Mouse (Mus musculus) embryonic facial prominence, embryonic 12.5 days (tissue): ENCODE measurements around the gene Vash1. TPM values are rescaled to one million over a fixed set of nuclear protein-coding genes. Genes with fewer than 3 reads are reported as not detected.
A peak's percentile ranks its signal among the peaks of the same experiment; 100 is the strongest.

Experiments used
- ATAC-seq: fragments of 200-750 bp; cut with Nextera tagmentation; 2 replicates; pipeline ENCODE4 v1.8.0; 2017; ENCODE audit not compliant: insufficient number of reproducible peaks, insufficient read depth, low FRiP score, low TSS enrichment
- H3K27ac ChIP-seq: fragments of 300-500 bp; sonication (generic); 2 replicates; pipeline ENCODE4 v1.5.1; 2016; ENCODE audit warnings: mild to moderate bottlenecking
- H3K27me3 ChIP-seq: fragments of 300-500 bp; sonication (generic); 2 replicates; pipeline ENCODE4 v1.6.1; 2016; ENCODE audit warnings: mild to moderate bottlenecking, moderate library complexity
- H3K36me3 ChIP-seq: fragments of 300-500 bp; sonication (generic); 2 replicates; pipeline ENCODE4 v1.6.1; 2016; ENCODE audit warnings: mild to moderate bottlenecking
- H3K4me1 ChIP-seq: fragments of 300-500 bp; sonication (generic); 2 replicates; pipeline ENCODE4 v1.6.1; 2016
- H3K4me2 ChIP-seq: fragments of 300-500 bp; sonication (generic); replicated peaks from 2 replicates; pipeline ENCODE4 v1.6.1; 2016; ENCODE audit warnings: mild to moderate bottlenecking, moderate library complexity
- H3K4me3 ChIP-seq: fragments of 300-500 bp; sonication (generic); 2 replicates; pipeline ENCODE4 v1.5.1; 2016; ENCODE audit warnings: mild to moderate bottlenecking
- H3K9ac ChIP-seq: fragments of 300-500 bp; sonication (generic); 2 replicates; pipeline ENCODE4 v1.6.1; 2016; ENCODE audit warnings: mild to moderate bottlenecking, moderate library complexity
- H3K9me3 ChIP-seq: fragments of 300-500 bp; sonication (generic); 2 replicates; pipeline ENCODE4 v1.6.1; 2016; ENCODE audit warnings: mild to moderate bottlenecking, moderate library complexity
- WGBS: fragments of 180-500 bp; shearing (Covaris S2); methylation state at CpG from one replicate; pipeline ENCODE4 v1.1.7; 2016; 5-methylcytosine and 5-hydroxymethylcytosine counted together
- polyA plus RNA-seq: library from polyadenylated mRNA; unstranded; fragments of >200 nt; fragmentation: Nextera tagmentation; extraction: Ambion mirVana; gene quantifications from 2 replicates; pipeline ENCODE4 v1.2.1, GENCODE M21; 2016

The Vash1 gene
- polyA plus RNA-seq = 18.8 and 19.3 TPM in 2 replicates

- H3K4me2 ChIP-seq = peak within 1 kb of the TSS; percentile 96
- 0 out of 2 replicates have a peak, but pooled peaks cover 2% of the 10 kb centered on the region for H3K27me3 ChIP-seq
- peak; percentile 74 for ATAC-seq
- WGBS = under 1% methylated on average over 93 of the region's 94 CpGs
- peak within 1 kb of the TSS; percentile 89 for H3K4me3 ChIP-seq
- H3K9me3 ChIP-seq = no peaks in the 10 kb centered on the region
- peaks cover 14% of the 10 kb centered on the region for H3K4me1 ChIP-seq
- no peaks in the 10 kb centered on the region for H3K36me3 ChIP-seq
- peak within 1 kb of the TSS; percentile 86 for H3K9ac ChIP-seq
- peak within 1 kb of the TSS; percentile 91 for H3K27ac ChIP-seq
These were observed at the start of gene Vash1 for GRCm38 (mm10) chr12:86678591-86679545. Gene Vash1, plus strand, starts transcription at chr12:86678700.

- Histone ChIP-seq H3K9ac (no peak overlapping the region), H3K27ac (no peak overlapping the region), H3K4me3 (no peak overlapping the region), H3K9me3 (no peaks in the 10 kb centered on the region), H3K36me3 (no peaks in the 10 kb centered on the region), H3K4me2 (no peak overlapping the region), H3K4me1 (no peaks in the 10 kb centered on the region), H3K27me3 (no peaks in the 10 kb centered on the region)
- 67% methylated on average over 6 of the region's 6 CpGs for WGBS
- ATAC-seq = no peak
These were observed 49.7 kb upstream of the Vash1 start for GRCm38 (mm10) chr12:86628783-86629172.

- H3K9ac ChIP-seq = no peak overlapping the region; the same call in 1 of the 2 replicates
- no peak overlapping the region for H3K4me3 ChIP-seq
- H3K27me3 ChIP-seq = no peaks in the 10 kb centered on the region
- H3K9me3 ChIP-seq = no peaks in the 10 kb centered on the region
- peaks cover 10% of the 10 kb centered on the region for H3K4me1 ChIP-seq
- H3K27ac ChIP-seq = no peak overlapping the region
- WGBS = 41% methylated on average over 8 of the region's 8 CpGs
- no peak overlapping the region for H3K4me2 ChIP-seq
- no peaks in the 10 kb centered on the region for H3K36me3 ChIP-seq
- ATAC-seq = no peak
These were observed 36.7 kb upstream of the Vash1 start for GRCm38 (mm10) chr12:86641763-86642162.

GRCm38 (mm10) chr12:86644512-86645273 is 33.8 kb upstream of the Vash1 start:
- Histone ChIP-seq H3K9me3 (no peaks in the 10 kb centered on the region), H3K4me2 (no peak overlapping the region), H3K36me3 (no peaks in the 10 kb centered on the region), H3K4me1 (peaks cover 12% of the 10 kb centered on the region), H3K27ac (no peak overlapping the region; the same call in 1 of the 2 replicates), H3K9ac (no peak overlapping the region), H3K27me3 (no peaks in the 10 kb centered on the region), H3K4me3 (no peak overlapping the region)
- 66% methylated on average over 17 of the region's 17 CpGs for WGBS
- no peak for ATAC-seq

- Histone ChIP-seq H3K4me3 (no peak overlapping the region), H3K9me3 (no peaks in the 10 kb centered on the region), H3K27me3 (no peaks in the 10 kb centered on the region), H3K4me2 (no peak overlapping the region), H3K36me3 (no peaks in the 10 kb centered on the region), H3K4me1 (peaks cover 12% of the 10 kb centered on the region), H3K27ac (no peak overlapping the region), H3K9ac (no peak overlapping the region)
- 91% methylated on average over 5 of the region's 5 CpGs for WGBS
- ATAC-seq = no peak
These were observed 33.0 kb upstream of the Vash1 start for GRCm38 (mm10) chr12:86645494-86645893.

- no peaks in the 10 kb centered on the region for H3K27me3 ChIP-seq
- H3K9ac ChIP-seq = no peak overlapping the region
- no peak for ATAC-seq
- no peak overlapping the region for H3K4me3 ChIP-seq
- no peaks in the 10 kb centered on the region for H3K36me3 ChIP-seq
- H3K4me1 ChIP-seq = peaks cover 12% of the 10 kb centered on the region
- no peak overlapping the region for H3K27ac ChIP-seq
- WGBS = 23% methylated on average over 9 of the region's 9 CpGs
- H3K9me3 ChIP-seq = no peaks in the 10 kb centered on the region
- H3K4me2 ChIP-seq = no peak overlapping the region
These were observed 31.7 kb upstream of the Vash1 start for GRCm38 (mm10) chr12:86646831-86647230.

- H3K4me3 ChIP-seq = no peak overlapping the region
- H3K4me2 ChIP-seq = no peak overlapping the region; the same call in 1 of the 2 replicates
- no peaks in the 10 kb centered on the region for H3K27me3 ChIP-seq
- no peak overlapping the region for H3K27ac ChIP-seq
- 15% methylated on average over 9 of the region's 9 CpGs for WGBS
- no peak for ATAC-seq
- peaks cover 12% of the 10 kb centered on the region for H3K4me1 ChIP-seq
- H3K9ac ChIP-seq = no peak overlapping the region
- H3K36me3 ChIP-seq = no peaks in the 10 kb centered on the region
- no peaks in the 10 kb centered on the region for H3K9me3 ChIP-seq
These were observed 31.2 kb upstream of the Vash1 start for GRCm38 (mm10) chr12:86647279-86647678.

GRCm38 (mm10) chr12:86647736-86648135 is 30.8 kb upstream of the Vash1 start:
- Histone ChIP-seq H3K4me3 (no peak overlapping the region), H3K27ac (no peak overlapping the region), H3K27me3 (no peaks in the 10 kb centered on the region), H3K4me2 (no peak overlapping the region), H3K9ac (no peak overlapping the region), H3K36me3 (no peaks in the 10 kb centered on the region), H3K9me3 (no peaks in the 10 kb centered on the region), H3K4me1 (peaks cover 12% of the 10 kb centered on the region)
- 53% methylated on average over 5 of the region's 5 CpGs for WGBS
- no peak for ATAC-seq

- 68% methylated on average over 3 of the region's 3 CpGs for WGBS
- Histone ChIP-seq H3K9me3 (no peaks in the 10 kb centered on the region), H3K4me3 (no peak overlapping the region), H3K4me2 (no peak overlapping the region), H3K36me3 (no peaks in the 10 kb centered on the region), H3K4me1 (peaks cover 12% of the 10 kb centered on the region), H3K27ac (no peak overlapping the region), H3K27me3 (no peaks in the 10 kb centered on the region), H3K9ac (no peak overlapping the region)
- no peak for ATAC-seq
These were observed 30.0 kb upstream of the Vash1 start for GRCm38 (mm10) chr12:86648489-86648888.

GRCm38 (mm10) chr12:86651301-86651860 is 27.1 kb upstream of the Vash1 start:
- H3K27ac ChIP-seq = no peak overlapping the region
- 80% methylated on average over 8 of the region's 8 CpGs for WGBS
- no peak overlapping the region for H3K9ac ChIP-seq
- no peak for ATAC-seq
- H3K4me3 ChIP-seq = no peak overlapping the region
- no peaks in the 10 kb centered on the region for H3K36me3 ChIP-seq
- H3K9me3 ChIP-seq = no peaks in the 10 kb centered on the region
- no peak overlapping the region for H3K4me2 ChIP-seq
- H3K27me3 ChIP-seq = no peaks in the 10 kb centered on the region
- H3K4me1 ChIP-seq = peaks cover 6% of the 10 kb centered on the region

- 80% methylated on average over 4 of the region's 4 CpGs for WGBS
- no peak for ATAC-seq
- Histone ChIP-seq H3K36me3 (no peaks in the 10 kb centered on the region), H3K27me3 (no peaks in the 10 kb centered on the region), H3K4me1 (no peaks in the 10 kb centered on the region), H3K9ac (no peak overlapping the region), H3K4me2 (no peak overlapping the region), H3K27ac (no peak overlapping the region), H3K9me3 (no peaks in the 10 kb centered on the region), H3K4me3 (no peak overlapping the region)
These were observed 25.9 kb upstream of the Vash1 start for GRCm38 (mm10) chr12:86652570-86653041.
